20 mouse cellular contexts compared by ENCODE assay signal in genomic region chr5:125985356-125985755, GRCm38 (mm10).
"Had no signal": no experiment of that assay in that cellular context is flagged by ENCODE, and none has a peak within 500 bp of the region (broad histone marks: within the 10 kb centered on the region; RNA-seq: fewer than 3 reads in every experiment).

No protein-coding gene starts in this region.

- H3K9ac ChIP-seq: liver, embryonic 15.5 days; liver, postnatal 0 days; lung, embryonic 15.5 days; midbrain, embryonic 13.5 days; neural tube, embryonic 13.5 days; neural tube, embryonic 15.5 days had no signal

- H3K4me3 ChIP-seq: liver, embryonic 15.5 days; lung, embryonic 15.5 days; midbrain, embryonic 13.5 days; myocyte; neural tube, embryonic 13.5 days; neural tube, embryonic 15.5 days had no signal

- H3K4me2 ChIP-seq: liver, embryonic 15.5 days; lung, embryonic 15.5 days; midbrain, embryonic 11.5 days; midbrain, embryonic 13.5 days; neural tube, embryonic 13.5 days; neural tube, embryonic 15.5 days had no signal

- H3K36me3 ChIP-seq: liver, embryonic 15.5 days; lung, embryonic 15.5 days; midbrain, embryonic 13.5 days; neural tube, embryonic 13.5 days; neural tube, embryonic 15.5 days had no signal

- H3K27me3 ChIP-seq: liver, embryonic 15.5 days; lung, embryonic 15.5 days; midbrain, embryonic 13.5 days; neural tube, embryonic 13.5 days; neural tube, embryonic 15.5 days had no signal

- H3K9me3 ChIP-seq: liver, embryonic 15.5 days; midbrain, embryonic 13.5 days; neural tube, embryonic 13.5 days; neural tube, embryonic 15.5 days had no signal

- H3K4me1 ChIP-seq: liver, embryonic 15.5 days; lung, embryonic 15.5 days; neural tube, embryonic 13.5 days; neural tube, embryonic 15.5 days had no signal

- H3K27ac ChIP-seq: liver, embryonic 15.5 days; lung, embryonic 15.5 days; midbrain, embryonic 13.5 days; neural tube, embryonic 13.5 days; neural tube, embryonic 15.5 days had no signal

- ATAC-seq: liver, postnatal 0 days; lung, postnatal 0 days; midbrain, embryonic 13.5 days; midbrain, embryonic 16.5 days had no signal

- DNase-seq: liver, postnatal 0 days; lung, adult 2 months; lung, postnatal 14 days; lung, postnatal 4 days; right cerebral cortex, adult 18-20 months; right cerebral cortex, postnatal 25 days; right cerebral cortex, postnatal 4 days; spleen, adult 18-20 months; thymus, adult 18-20 months; thymus, postnatal 14 days; thymus, postnatal 36 days had no signal
